Mouse (Mus musculus) erythroblast, embryonic 14.5 days (primary cell): ENCODE results near the gene Tnfaip8l1.

Experiments
- GATA1 ChIP-seq: IDR thresholded peaks from 2 replicates; pipeline ENCODE4 v1.6.1; 2012; ENCODE audit warnings: low read length, inconsistent platforms, mixed read lengths
- TAL1 ChIP-seq: IDR thresholded peaks from 3 replicates; pipeline ENCODE4 v1.6.1; 2012; ENCODE audit warnings: low read length, inconsistent platforms, mixed read lengths

- no peak for TF ChIP-seq TAL1
- TF ChIP-seq GATA1, result no peak
These were observed 9.2 kb downstream of the Tnfaip8l1 start for GRCm38 (mm10) chr17:56171456-56171855.
